Mouse (Mus musculus): ENCODE results near the gene Dtl.

DNA sequence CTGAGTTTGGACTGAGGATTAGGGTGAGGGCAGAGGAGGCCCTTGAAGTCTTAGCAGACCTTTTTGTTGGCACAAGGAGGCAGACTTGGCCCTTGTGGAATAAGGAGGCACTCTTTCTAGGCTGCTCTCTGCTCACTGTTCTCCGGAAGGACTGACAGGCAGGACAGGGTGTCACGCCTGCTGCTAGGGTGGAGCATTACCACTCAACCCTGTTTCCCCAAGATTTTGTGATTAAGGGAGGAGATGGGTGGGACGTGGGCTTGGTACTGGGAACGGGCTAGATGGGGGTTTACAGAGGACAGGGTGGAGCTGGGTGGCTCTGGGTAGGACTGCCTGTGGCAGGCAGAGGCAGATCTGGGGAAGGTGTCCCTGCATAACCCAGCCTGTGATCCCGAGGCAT is 57.4 kb downstream of the Dtl start:
- TF ChIP-seq CTCF (IDR thresholded peaks at IDR 0.05; ENCODE audit: low read depth, low read length) (no peak), TAL1 (conservative IDR thresholded peaks at IDR 0.05; ENCODE audit: low read depth, low read length) (no peak), GATA1 (IDR thresholded peaks at IDR 0.05; ENCODE audit: borderline replicate concordance, low read length) (no peak), GATA2 (IDR thresholded peaks at IDR 0.05; ENCODE audit: borderline replicate concordance, low read depth, low read length) (no peak), POLR2AphosphoS5 (IDR thresholded peaks at IDR 0.05; ENCODE audit: insufficient replicate concordance, low read depth, low read length) (no peak)
